Mouse (Mus musculus) embryonic fibroblast, embryonic 13.5 days (primary cell): ENCODE measurements around the gene Tbce. TPM values are rescaled to one million over a fixed set of nuclear protein-coding genes. Genes with fewer than 3 reads are reported as not detected.
"Not testable (repeated sequence)": the region's sequence is repeated elsewhere in the genome, so short reads cannot be mapped to it uniquely, and the experiment has no call there.

Experiments used
- H3K27ac ChIP-seq: 2 replicates; pipeline ENCODE4 v1.5.1; 2012; ENCODE audit warnings: low read length, control low read depth, inconsistent platforms; ENCODE audit not compliant: insufficient read depth
- H3K4me1 ChIP-seq: 2 replicates; pipeline ENCODE4 v1.6.1; 2011; ENCODE audit warnings: low read length; ENCODE audit not compliant: control insufficient read depth, insufficient read depth
- H3K4me3 ChIP-seq: 2 replicates; pipeline ENCODE4 v1.5.1; 2011; ENCODE audit warnings: mild to moderate bottlenecking, control low read depth, low read length; ENCODE audit not compliant: insufficient read depth
- CTCF ChIP-seq: IDR thresholded peaks from 2 replicates; pipeline ENCODE4 v1.5.1; 2011; ENCODE audit warnings: mild to moderate bottlenecking, control low read depth, low read length, moderate library complexity, borderline replicate concordance; ENCODE audit not compliant: insufficient read depth
- POLR2A ChIP-seq: IDR thresholded peaks from 2 replicates; pipeline ENCODE4 v1.6.1; 2011; ENCODE audit warnings: low read depth, mild to moderate bottlenecking, control low read depth, low read length, moderate library complexity
- polyA plus RNA-seq: library from polyadenylated mRNA; stranded (reverse); fragments of >200 nt; gene quantifications from 2 replicates; pipeline ENCODE4 v1.2.4, GENCODE M21; 2011; ENCODE audit warnings: low read depth; ENCODE audit not compliant: missing spikeins, insufficient read length

Tbce gene
- polyA plus RNA-seq, 1 experiment, result 79.8 TPM

DNA sequence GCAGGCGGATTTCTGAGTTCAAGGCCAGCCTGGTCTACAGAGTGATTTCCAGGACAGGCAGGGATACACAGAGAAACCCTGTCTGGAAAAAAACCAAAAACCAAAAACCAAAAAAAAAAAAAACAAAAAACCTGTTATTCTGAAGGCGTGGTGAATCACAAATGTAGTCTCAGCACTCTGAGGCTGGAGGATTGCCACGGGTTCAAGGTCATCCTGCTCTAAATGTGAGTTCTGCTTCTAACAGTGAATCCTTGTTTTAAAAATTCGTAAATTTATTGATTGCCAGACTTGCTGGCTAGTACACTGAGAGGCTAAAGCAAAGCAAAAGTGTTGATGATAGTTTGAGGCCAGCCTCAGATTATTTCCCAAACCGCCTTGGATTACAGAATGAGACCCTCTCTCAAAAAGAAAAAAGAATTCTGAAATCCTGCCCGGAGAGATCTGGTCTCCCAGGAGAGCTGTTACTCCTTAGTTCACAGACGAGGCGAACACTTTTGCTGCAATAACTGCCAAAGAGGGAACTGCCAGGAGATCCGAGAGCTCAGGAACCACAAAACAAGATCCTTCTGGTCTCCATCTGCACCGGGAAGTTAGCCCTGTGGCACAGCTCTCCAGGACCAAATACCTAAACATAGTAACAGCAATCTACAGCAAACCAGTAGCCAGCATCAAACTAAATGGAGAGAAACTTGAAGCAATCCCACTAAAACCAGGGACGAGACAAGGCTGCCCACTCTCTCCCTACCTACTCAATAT is 3.4 kb downstream of the Tbce start:
- Histone ChIP-seq H3K4me1 (peaks cover 7% of the 10 kb centered on the region; the same call in 1 of the 2 replicates), H3K27ac (no peak overlapping the region), H3K4me3 (no peak overlapping the region)
- TF ChIP-seq POLR2A, result no peak
- no peak for TF ChIP-seq CTCF

DNA sequence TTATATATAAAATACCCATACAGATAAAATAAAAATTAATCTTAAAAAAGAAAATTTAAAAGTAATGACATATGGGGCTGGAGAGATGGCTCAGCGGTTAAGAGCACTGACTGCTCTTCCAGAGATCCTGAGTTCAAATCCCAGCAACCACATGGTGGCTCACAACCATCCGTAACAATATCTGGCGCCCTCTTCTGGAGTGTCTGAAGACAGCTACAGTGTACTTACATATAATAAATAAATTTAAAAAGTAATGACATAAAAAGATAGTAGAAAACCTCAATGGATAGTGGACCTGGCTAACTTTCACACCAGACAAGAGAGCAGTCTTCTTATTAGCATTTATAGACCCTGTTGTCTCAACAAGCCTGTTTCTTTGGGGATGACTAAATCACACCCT is 4.1 kb downstream of the Tbce start:
- H3K27ac ChIP-seq, H3K4me3 ChIP-seq: not testable (repeated sequence)

DNA sequence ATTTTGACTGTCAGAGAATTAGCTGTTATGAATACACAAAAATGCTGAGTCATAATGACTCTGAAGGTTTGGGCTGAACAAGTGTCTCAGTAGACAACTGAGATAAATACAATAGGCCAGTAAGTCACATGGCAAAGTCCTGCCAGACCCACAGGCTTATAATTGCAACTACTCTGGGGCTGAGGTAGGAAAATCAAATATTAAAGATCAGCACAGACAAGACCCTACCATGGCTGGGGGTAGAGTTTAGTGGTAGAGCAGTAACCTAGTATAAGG is 5.4 kb downstream of the Tbce start:
- peak overlapping the region; percentile 62; the same call in 1 of the 2 replicates for H3K27ac ChIP-seq
- TF ChIP-seq CTCF (no peak), POLR2A (no peak)
- no peak overlapping the region for H3K4me3 ChIP-seq
- H3K4me1 ChIP-seq, result peaks cover 4% of the 10 kb centered on the region; the same call in 1 of the 2 replicates

More for the DNA sequence above, 4.1 kb downstream of the Tbce start:
- not testable (repeated sequence) for H3K4me1 ChIP-seq

DNA sequence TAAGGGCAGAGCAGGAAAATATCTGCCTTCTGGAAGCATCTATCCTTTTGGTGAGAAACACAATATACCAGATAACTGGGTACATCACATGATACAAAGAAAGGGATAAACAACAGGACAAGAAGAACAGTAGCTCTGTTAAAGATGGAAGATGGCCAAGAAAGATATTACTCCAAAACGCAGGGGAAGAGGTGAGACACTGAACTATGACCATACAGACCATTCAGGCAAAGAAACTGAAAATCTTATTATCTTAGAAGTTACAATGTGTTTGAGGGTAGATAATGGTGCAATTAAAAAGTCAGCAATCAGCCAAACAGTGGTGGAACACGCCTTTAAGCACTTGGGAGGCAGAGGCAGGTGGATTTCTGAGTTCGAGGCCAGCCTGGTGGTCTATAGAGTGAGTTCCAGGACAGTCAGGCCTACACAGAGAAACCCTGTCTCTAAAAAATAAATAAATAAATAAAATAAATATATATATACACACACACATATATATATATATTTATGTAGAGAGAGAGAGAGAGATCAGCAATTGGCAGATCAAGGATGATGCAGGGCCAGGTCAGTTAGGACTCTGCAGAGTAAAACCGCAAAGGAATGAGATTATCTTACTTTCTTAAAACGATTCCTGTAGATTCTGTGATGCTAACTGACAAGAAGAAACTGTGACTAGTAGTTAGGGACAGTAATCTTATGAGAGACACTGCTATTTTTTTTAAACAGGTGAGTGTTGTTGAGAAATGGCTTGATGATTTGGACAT is 5.9 kb downstream of the Tbce start:
- H3K4me3 ChIP-seq, result no peak overlapping the region
- no peak for TF ChIP-seq CTCF
- TF ChIP-seq POLR2A, result no peak
- H3K4me1 ChIP-seq, result peaks cover 4% of the 10 kb centered on the region; the same call in 1 of the 2 replicates
- no peak overlapping the region for H3K27ac ChIP-seq

DNA sequence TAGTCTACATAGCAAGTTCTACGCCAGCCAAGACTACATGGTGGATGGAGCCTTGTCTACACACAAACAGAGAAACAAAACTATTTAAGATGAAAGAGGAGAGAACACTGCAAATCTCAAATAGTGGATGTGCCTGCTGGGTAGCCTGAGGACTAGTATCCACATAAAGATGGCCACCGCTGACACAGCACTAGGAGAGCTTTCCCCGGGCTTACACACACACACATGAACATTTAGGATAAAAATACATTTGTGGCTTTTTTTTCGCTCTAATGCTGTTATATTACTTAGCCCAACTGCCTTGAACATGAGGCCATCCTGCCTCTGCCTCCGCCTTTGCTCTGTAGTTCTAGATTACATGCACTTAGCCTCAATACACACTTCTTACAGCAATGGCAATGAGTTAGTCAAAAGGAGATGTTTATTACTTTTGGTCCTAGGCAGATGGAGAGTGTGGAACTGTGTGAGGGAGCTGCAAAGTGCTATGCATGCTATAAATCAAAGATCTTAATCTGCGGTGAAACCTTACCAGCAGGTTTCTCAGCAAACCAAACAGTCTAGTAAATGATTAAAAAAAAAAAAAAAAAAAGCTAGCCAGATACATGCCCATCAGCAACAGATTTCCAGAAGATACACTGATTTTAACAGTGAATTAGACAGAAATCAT is 13.2 kb downstream of the Tbce start:
- TF ChIP-seq CTCF (no peak), POLR2A (no peak)
- Histone ChIP-seq H3K4me3 (no peak overlapping the region), H3K27ac (no peak overlapping the region), H3K4me1 (no peaks in the 10 kb centered on the region)

DNA sequence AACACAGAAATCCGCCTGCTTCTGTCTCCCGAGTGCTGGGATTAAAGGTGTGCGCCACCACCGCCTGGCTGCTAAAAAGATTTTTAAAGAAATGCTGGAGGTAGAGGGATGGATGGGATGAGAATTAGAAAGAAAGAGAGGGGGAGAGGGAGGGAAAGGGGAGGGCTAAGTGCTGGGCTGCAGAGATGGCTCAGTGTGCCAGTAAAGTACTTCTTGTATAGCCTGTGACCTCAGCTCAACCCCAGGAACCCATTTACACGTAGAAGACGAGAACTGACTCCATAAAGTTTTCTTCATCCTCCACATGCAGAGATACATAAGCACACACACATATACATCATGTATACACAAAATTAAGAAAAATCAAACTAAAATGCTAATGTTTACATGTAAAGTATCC is 13.9 kb downstream of the Tbce start:
- H3K27ac ChIP-seq, result no peak overlapping the region
- TF ChIP-seq CTCF, result no peak
- no peak for TF ChIP-seq POLR2A
- no peaks in the 10 kb centered on the region for H3K4me1 ChIP-seq
- H3K4me3 ChIP-seq, result no peak overlapping the region

DNA sequence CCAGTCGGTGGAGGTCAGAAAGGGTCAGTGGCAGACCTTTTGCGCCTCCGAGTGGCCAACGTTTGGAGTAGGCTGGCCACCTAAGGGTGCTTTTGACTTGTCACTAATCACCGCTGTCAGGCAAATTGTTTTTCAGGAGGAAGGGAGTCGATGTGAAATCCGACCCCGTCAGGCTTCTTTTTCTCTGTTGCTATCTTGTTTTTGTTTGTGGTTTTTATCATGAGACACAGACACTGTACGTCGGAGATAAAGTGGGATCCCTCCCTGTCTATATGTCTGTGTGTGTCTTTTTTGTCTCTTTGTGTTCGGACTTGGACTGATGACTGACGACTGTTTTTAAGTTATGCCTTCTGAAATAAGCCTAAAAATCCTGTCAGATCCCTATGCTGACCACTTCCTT is 18.0 kb downstream of the Tbce start:
- H3K4me1 ChIP-seq, H3K4me3 ChIP-seq, H3K27ac ChIP-seq: not testable (repeated sequence)

DNA sequence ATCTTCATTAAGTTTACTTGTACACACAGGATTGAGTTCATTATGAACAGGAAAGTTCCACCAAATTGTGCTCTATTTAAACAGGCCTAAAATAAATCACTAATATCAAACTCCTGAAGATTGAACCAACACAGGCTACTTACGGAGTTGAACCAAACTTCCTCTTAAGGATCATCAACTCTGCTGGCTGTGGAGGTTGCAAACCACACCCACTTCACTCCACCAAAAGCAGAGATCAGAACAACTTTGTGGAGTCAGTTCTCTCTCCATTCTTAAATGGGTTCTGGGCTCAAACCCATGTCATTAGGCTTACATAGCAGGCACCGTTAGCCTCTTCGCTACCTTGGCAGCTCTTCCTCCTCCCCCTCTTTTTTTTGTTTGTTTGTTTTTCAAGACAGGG is 20.6 kb downstream of the Tbce start:
- Histone ChIP-seq H3K27ac (no peak overlapping the region), H3K4me1 (no peaks in the 10 kb centered on the region), H3K4me3 (no peak overlapping the region)
- no peak for TF ChIP-seq CTCF
- TF ChIP-seq POLR2A, result no peak

DNA sequence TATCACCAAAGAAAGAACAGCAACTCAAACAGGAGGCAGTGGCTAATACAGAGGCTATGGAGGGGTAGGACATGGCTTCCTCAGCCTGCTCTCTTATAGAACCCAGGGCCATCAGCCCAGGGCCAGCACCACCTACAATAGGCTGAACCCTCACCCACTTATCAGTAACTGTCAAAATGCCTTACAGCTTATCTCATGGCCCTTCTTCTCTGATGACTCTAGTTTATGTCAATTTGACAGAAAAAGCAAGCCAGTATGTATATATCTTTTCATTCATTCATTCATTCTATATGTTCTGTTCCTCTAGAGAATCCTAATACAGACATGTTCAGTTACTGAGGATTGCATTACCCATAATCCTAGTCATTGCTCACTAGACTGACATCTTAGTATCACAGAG is 21.2 kb downstream of the Tbce start:
- TF ChIP-seq POLR2A (no peak), CTCF (no peak)
- H3K4me1 ChIP-seq, result no peaks in the 10 kb centered on the region
- no peak overlapping the region for H3K4me3 ChIP-seq
- no peak overlapping the region for H3K27ac ChIP-seq

DNA sequence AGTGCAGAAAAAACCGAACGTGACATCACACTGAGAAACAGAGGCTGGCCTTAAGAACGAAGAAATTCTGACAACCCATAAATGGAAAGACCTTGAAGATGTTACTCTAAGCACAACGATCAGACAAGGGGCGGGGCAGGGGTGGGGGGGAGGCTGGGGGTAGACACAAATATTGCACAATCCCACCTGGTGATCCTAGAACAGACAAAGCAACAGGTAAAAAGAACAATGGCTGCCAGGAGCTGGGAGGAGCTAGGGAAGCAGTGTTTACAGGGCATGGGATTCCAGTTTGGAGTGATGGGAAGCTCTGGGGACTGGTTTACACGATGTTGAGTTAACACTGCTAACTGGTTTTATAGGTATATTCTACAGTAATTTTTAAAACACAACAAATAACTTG is 23.8 kb downstream of the Tbce start:
- TF ChIP-seq CTCF (no peak), POLR2A (no peak)
- Histone ChIP-seq H3K4me3 (no peak overlapping the region), H3K27ac (no peak overlapping the region), H3K4me1 (no peaks in the 10 kb centered on the region)

DNA sequence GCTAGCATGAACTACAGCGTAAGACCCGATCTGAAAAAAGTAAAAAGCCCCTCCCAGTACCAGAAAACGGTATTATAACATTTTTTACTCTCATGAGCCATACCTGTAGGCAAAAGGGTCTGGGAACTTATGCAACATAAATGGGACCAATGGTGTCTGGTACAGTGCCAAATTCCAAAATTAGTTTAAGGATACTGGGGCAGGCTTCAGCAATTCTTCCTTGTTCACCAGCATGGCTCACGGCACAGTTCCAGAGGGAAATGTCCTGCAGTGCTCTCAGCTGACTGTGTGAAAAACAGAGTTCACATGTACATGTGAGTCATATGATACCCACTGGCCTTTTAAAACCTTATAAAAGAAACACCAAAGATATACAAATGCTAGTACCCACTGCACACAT is 24.9 kb downstream of the Tbce start:
- TF ChIP-seq CTCF, result no peak
- no peak for TF ChIP-seq POLR2A
- H3K4me1 ChIP-seq, result no peaks in the 10 kb centered on the region
- no peak overlapping the region for H3K4me3 ChIP-seq

More for the DNA sequence above, 24.9 kb downstream of the Tbce start:
- H3K27ac ChIP-seq, result no peak overlapping the region
